Mouse (Mus musculus): ENCODE data around the gene Ift140. TPM values are rescaled to one million over a fixed set of nuclear protein-coding genes. Genes with fewer than 3 reads are reported as not detected.
A peak's percentile ranks its signal among the peaks of the same experiment; 100 is the strongest.

The Ift140 gene
- total RNA-seq (2021) (10 to 100 TPM; 27.8 to 28.0 TPM), polyA plus RNA-seq (2012; rRNA removed) (20.9 and 21.8 TPM in 2 replicates)
- long read RNA-seq, full-length matches to known transcripts, result 10 of 14 reads
- long read RNA-seq, partial matches to known transcripts, result 2 of 14 reads
- long read RNA-seq, other reads (novel, unspliced or antisense), result 2 of 14 reads

GRCm38 (mm10) chr17:25015655-25016291 lies at the start of gene Ift140, which contains the start of gene Cramp1l:
Ift140 (plus strand) TSS chr17:25016085.
Cramp1l (minus strand) TSS chr17:25015788.
- peak; percentile 99 for DNase-seq

- DNase-seq, result no peak
These were observed 28.7 kb upstream of the Ift140 start for GRCm38 (mm10) chr17:24987221-24987620.

- peak; percentile 47 for DNase-seq
These were observed 21.2 kb upstream of the Ift140 start for GRCm38 (mm10) chr17:24994721-24995120.

GRCm38 (mm10) chr17:25005102-25005501 lies 10.8 kb upstream of the Ift140 start:
- no peak for DNase-seq

- no peak for DNase-seq
These were observed 8.4 kb upstream of the Ift140 start for GRCm38 (mm10) chr17:25007480-25007879.

- DNase-seq, result peak; percentile 67
These were observed 2.0 kb upstream of the Ift140 start for GRCm38 (mm10) chr17:25013606-25014501.

- peak; percentile 73 for DNase-seq
These were observed 879 bp upstream of the Ift140 start for GRCm38 (mm10) chr17:25014841-25015570.

- peak; percentile 88 for DNase-seq
These were observed 627 bp downstream of the Ift140 start for GRCm38 (mm10) chr17:25016292-25017132.

GRCm38 (mm10) chr17:25036183-25036582 lies 20.3 kb downstream of the Ift140 start:
- no peak for DNase-seq

- DNase-seq, result no peak
These were observed 29.0 kb downstream of the Ift140 start for GRCm38 (mm10) chr17:25044879-25045278.

- DNase-seq, result no peak
These were observed 29.4 kb downstream of the Ift140 start for GRCm38 (mm10) chr17:25045281-25045680.

GRCm38 (mm10) chr17:25047143-25047542 lies 31.3 kb downstream of the Ift140 start:
- no peak for DNase-seq

- DNase-seq, result no peak
These were observed 37.4 kb downstream of the Ift140 start for GRCm38 (mm10) chr17:25053274-25053673.

GRCm38 (mm10) chr17:25057041-25057440 lies 41.2 kb downstream of the Ift140 start:
- no peak for DNase-seq

GRCm38 (mm10) chr17:25063261-25063660 lies 47.4 kb downstream of the Ift140 start:
- no peak for DNase-seq

GRCm38 (mm10) chr17:25063872-25064271 lies 48.0 kb downstream of the Ift140 start:
- no peak for DNase-seq

GRCm38 (mm10) chr17:25064351-25064750 lies 48.5 kb downstream of the Ift140 start:
- peak; percentile 73 for DNase-seq

- DNase-seq, result no peak
These were observed 49.3 kb downstream of the Ift140 start for GRCm38 (mm10) chr17:25065189-25065588.

GRCm38 (mm10) chr17:25066595-25066994 lies 50.7 kb downstream of the Ift140 start:
- DNase-seq, result no peak

GRCm38 (mm10) chr17:25067442-25067851 lies 51.6 kb downstream of the Ift140 start:
- peak; percentile 66 for DNase-seq

- DNase-seq, result no peak
These were observed 52.8 kb downstream of the Ift140 start for GRCm38 (mm10) chr17:25068690-25069089.
